Mouse (Mus musculus): Measurements from ENCODE around the gene Cenps.
"Not testable (repeated sequence)": the region's sequence is repeated elsewhere in the genome, so short reads cannot be mapped to it uniquely, and the experiment has no call there.

Cenps gene

GRCm38 (mm10) chr4:149103875-149104561, 33.4 kb downstream of the Cenps start, which contains the start of gene Dffa:
Gene Dffa, plus strand, starts transcription at chr4:149104146.
- DNase-seq = peak; percentile 95

- no peak for DNase-seq
Measured at GRCm38 (mm10) chr4:149101456-149101855, 36.0 kb downstream of the Cenps start.

GRCm38 (mm10) chr4:149100449-149100848, 37.0 kb downstream of the Cenps start:
- not testable (repeated sequence) for DNase-seq

GRCm38 (mm10) chr4:149099369-149100017, 37.9 kb downstream of the Cenps start, which contains the start of gene Pex14:
Gene Pex14, minus strand, starts transcription at chr4:149099876.
- DNase-seq = peak; percentile 94

GRCm38 (mm10) chr4:149098571-149098970, 38.9 kb downstream of the Cenps start:
- no peak for DNase-seq

GRCm38 (mm10) chr4:149097956-149098355, 39.5 kb downstream of the Cenps start:
- no peak for DNase-seq

GRCm38 (mm10) chr4:149091364-149091763, 46.1 kb downstream of the Cenps start:
- no peak for DNase-seq

- DNase-seq = no peak
Measured at GRCm38 (mm10) chr4:149085381-149085780, 52.0 kb downstream of the Cenps start.

GRCm38 (mm10) chr4:149081528-149081927, 55.9 kb downstream of the Cenps start:
- peak; percentile 39 for DNase-seq

GRCm38 (mm10) chr4:149080111-149080510, 57.3 kb downstream of the Cenps start:
- DNase-seq = no peak

GRCm38 (mm10) chr4:149079629-149080028, 57.8 kb downstream of the Cenps start:
- DNase-seq = no peak

GRCm38 (mm10) chr4:149078261-149078660, 59.2 kb downstream of the Cenps start:
- DNase-seq = no peak
